Mouse (Mus musculus): ENCODE measurements at regions not wholly inside any gene's neighbourhood (a gene's known extent, or its start where the extent isn't known, plus 50 kb on each side); places are given as distances from the start of the nearest gene placed in this dataset.

GRCm38 (mm10) chr2:45316945-45317565 lies 199.9 kb upstream of the Zeb2 start:
- Histone ChIP-seq H3K4me3 (ENCODE audit: low read depth, low read length) (no peak overlapping the region), H3K4me2 (ENCODE audit: low read depth, low read length, severe bottlenecking) (no peak overlapping the region), H3K9ac (ENCODE audit: low read length) (no peak overlapping the region), H3K27ac (ENCODE audit: low read depth, low read length) (no peak overlapping the region), H3K4me1 (replicated peaks; ENCODE audit: control insufficient read depth, insufficient read depth, low read length) (no peaks in the 10 kb centered on the region), H3K27me3 (ENCODE audit: control insufficient read depth, insufficient read depth, low read length) (no peaks in the 10 kb centered on the region), H3K36me3 (ENCODE audit: control insufficient read depth, insufficient read depth, low read length) (no peaks in the 10 kb centered on the region), H3K9me3 (ENCODE audit: control insufficient read depth, low read length) (no peaks in the 10 kb centered on the region)
- 91% methylated on average over 4 of the region's 4 CpGs for WGBS
- no peak for ATAC-seq (replicated peaks; ENCODE audit: low FRiP score)
- DNase-seq (ENCODE audit: low spot score) = no peak

- ATAC-seq (replicated peaks; ENCODE audit: low FRiP score) (peak; percentile 66; the same call in 1 of the 2 replicates), DNase-seq (ENCODE audit: low spot score) (no peak)
- no peaks in the 10 kb centered on the region for H3K4me1 ChIP-seq (replicated peaks; ENCODE audit: control insufficient read depth, insufficient read depth, low read length)
- H3K27ac ChIP-seq (ENCODE audit: low read depth, low read length) = no peak overlapping the region
- H3K36me3 ChIP-seq (ENCODE audit: control insufficient read depth, insufficient read depth, low read length) = no peaks in the 10 kb centered on the region
- no peak overlapping the region for H3K4me2 ChIP-seq (ENCODE audit: low read depth, low read length, severe bottlenecking)
- H3K4me3 ChIP-seq (ENCODE audit: low read depth, low read length) = no peak overlapping the region
- no peaks in the 10 kb centered on the region for H3K9me3 ChIP-seq (ENCODE audit: control insufficient read depth, low read length)
- WGBS = 61% methylated on average over 7 of the region's 7 CpGs
- H3K9ac ChIP-seq (ENCODE audit: low read length) = no peak overlapping the region
- H3K27me3 ChIP-seq (ENCODE audit: control insufficient read depth, insufficient read depth, low read length) = no peaks in the 10 kb centered on the region
Observed at GRCm38 (mm10) chr2:45287530-45288009, 170.4 kb upstream of the Zeb2 start.

- H3K4me1 ChIP-seq (replicated peaks; ENCODE audit: control insufficient read depth, insufficient read depth, low read length) = no peaks in the 10 kb centered on the region
- no peaks in the 10 kb centered on the region for H3K27me3 ChIP-seq (ENCODE audit: control insufficient read depth, insufficient read depth, low read length)
- ATAC-seq (replicated peaks; ENCODE audit: low FRiP score) = no peak
- H3K4me3 ChIP-seq (ENCODE audit: low read depth, low read length) = no peak overlapping the region
- H3K9ac ChIP-seq (ENCODE audit: low read length) = no peak overlapping the region
- no peaks in the 10 kb centered on the region for H3K36me3 ChIP-seq (ENCODE audit: control insufficient read depth, insufficient read depth, low read length)
- H3K27ac ChIP-seq (ENCODE audit: low read depth, low read length) = no peak overlapping the region
- DNase-seq (ENCODE audit: low spot score) = no peak
- H3K4me2 ChIP-seq (ENCODE audit: low read depth, low read length, severe bottlenecking) = no peak overlapping the region
- no peaks in the 10 kb centered on the region for H3K9me3 ChIP-seq (ENCODE audit: control insufficient read depth, low read length)
Observed at GRCm38 (mm10) chr2:45283811-45284210, 166.6 kb upstream of the Zeb2 start.

- Histone ChIP-seq H3K27ac (ENCODE audit: low read depth, low read length) (no peak overlapping the region), H3K4me1 (replicated peaks; ENCODE audit: control insufficient read depth, insufficient read depth, low read length) (no peaks in the 10 kb centered on the region), H3K27me3 (ENCODE audit: control insufficient read depth, insufficient read depth, low read length) (no peaks in the 10 kb centered on the region), H3K9ac (ENCODE audit: low read length) (no peak overlapping the region), H3K9me3 (ENCODE audit: control insufficient read depth, low read length) (no peaks in the 10 kb centered on the region), H3K4me2 (ENCODE audit: low read depth, low read length, severe bottlenecking) (no peak overlapping the region), H3K36me3 (ENCODE audit: control insufficient read depth, insufficient read depth, low read length) (no peaks in the 10 kb centered on the region), H3K4me3 (ENCODE audit: low read depth, low read length) (no peak overlapping the region)
- 90% methylated on average over 4 of the region's 4 CpGs for WGBS
- ATAC-seq (replicated peaks; ENCODE audit: low FRiP score) (no peak), DNase-seq (ENCODE audit: low spot score) (no peak)
Observed at GRCm38 (mm10) chr2:45279490-45279889, 162.3 kb upstream of the Zeb2 start.

GRCm38 (mm10) chr2:45277602-45278001 lies 160.4 kb upstream of the Zeb2 start:
- ATAC-seq (replicated peaks; ENCODE audit: low FRiP score) (no peak), DNase-seq (ENCODE audit: low spot score) (no peak)
- H3K9me3 ChIP-seq (ENCODE audit: control insufficient read depth, low read length) = no peaks in the 10 kb centered on the region
- WGBS = 93% methylated on average over 2 of the region's 2 CpGs
- H3K27me3 ChIP-seq (ENCODE audit: control insufficient read depth, insufficient read depth, low read length) = no peaks in the 10 kb centered on the region
- no peak overlapping the region for H3K4me3 ChIP-seq (ENCODE audit: low read depth, low read length)
- H3K36me3 ChIP-seq (ENCODE audit: control insufficient read depth, insufficient read depth, low read length) = no peaks in the 10 kb centered on the region
- H3K4me2 ChIP-seq (ENCODE audit: low read depth, low read length, severe bottlenecking) = no peak overlapping the region
- H3K9ac ChIP-seq (ENCODE audit: low read length) = no peak overlapping the region
- H3K4me1 ChIP-seq (replicated peaks; ENCODE audit: control insufficient read depth, insufficient read depth, low read length) = no peaks in the 10 kb centered on the region
- H3K27ac ChIP-seq (ENCODE audit: low read depth, low read length) = no peak overlapping the region

- ATAC-seq (replicated peaks; ENCODE audit: low FRiP score) = no peak
- WGBS = 86% methylated on average over 1 of the region's 1 CpGs
Observed at GRCm38 (mm10) chr2:45276703-45277102, 159.5 kb upstream of the Zeb2 start.

GRCm38 (mm10) chr2:45270035-45270434 lies 152.8 kb upstream of the Zeb2 start:
- Histone ChIP-seq H3K27ac (ENCODE audit: low read depth, low read length) (no peak overlapping the region), H3K4me1 (replicated peaks; ENCODE audit: control insufficient read depth, insufficient read depth, low read length) (no peaks in the 10 kb centered on the region), H3K4me2 (ENCODE audit: low read depth, low read length, severe bottlenecking) (no peak overlapping the region), H3K36me3 (ENCODE audit: control insufficient read depth, insufficient read depth, low read length) (no peaks in the 10 kb centered on the region), H3K9ac (ENCODE audit: low read length) (no peak overlapping the region), H3K4me3 (ENCODE audit: low read depth, low read length) (no peak overlapping the region), H3K9me3 (ENCODE audit: control insufficient read depth, low read length) (no peaks in the 10 kb centered on the region), H3K27me3 (ENCODE audit: control insufficient read depth, insufficient read depth, low read length) (no peaks in the 10 kb centered on the region)
- ATAC-seq (replicated peaks; ENCODE audit: low FRiP score) (no peak), DNase-seq (ENCODE audit: low spot score) (no peak)
- 88% methylated on average over 2 of the region's 2 CpGs for WGBS

More at GRCm38 (mm10) chr2:45276703-45277102, 159.5 kb upstream of the Zeb2 start:
- no peak overlapping the region for H3K27ac ChIP-seq (ENCODE audit: low read depth, low read length)
- H3K4me2 ChIP-seq (ENCODE audit: low read depth, low read length, severe bottlenecking) = no peak overlapping the region
- DNase-seq (ENCODE audit: low spot score) = no peak
- no peaks in the 10 kb centered on the region for H3K4me1 ChIP-seq (replicated peaks; ENCODE audit: control insufficient read depth, insufficient read depth, low read length)
- H3K27me3 ChIP-seq (ENCODE audit: control insufficient read depth, insufficient read depth, low read length) = no peaks in the 10 kb centered on the region
- H3K9me3 ChIP-seq (ENCODE audit: control insufficient read depth, low read length) = no peaks in the 10 kb centered on the region
- no peak overlapping the region for H3K9ac ChIP-seq (ENCODE audit: low read length)
- H3K4me3 ChIP-seq (ENCODE audit: low read depth, low read length) = no peak overlapping the region
- H3K36me3 ChIP-seq (ENCODE audit: control insufficient read depth, insufficient read depth, low read length) = no peaks in the 10 kb centered on the region

GRCm38 (mm10) chr2:45265819-45266218 lies 148.6 kb upstream of the Zeb2 start:
- no peak for DNase-seq (ENCODE audit: low spot score)
- no peak overlapping the region for H3K27ac ChIP-seq (ENCODE audit: low read depth, low read length)
- no peaks in the 10 kb centered on the region for H3K4me1 ChIP-seq (replicated peaks; ENCODE audit: control insufficient read depth, insufficient read depth, low read length)
- ATAC-seq (replicated peaks; ENCODE audit: low FRiP score) = no peak
- no peaks in the 10 kb centered on the region for H3K27me3 ChIP-seq (ENCODE audit: control insufficient read depth, insufficient read depth, low read length)
- no peak overlapping the region for H3K4me2 ChIP-seq (ENCODE audit: low read depth, low read length, severe bottlenecking)
- no peaks in the 10 kb centered on the region for H3K9me3 ChIP-seq (ENCODE audit: control insufficient read depth, low read length)
- WGBS = 62% methylated on average over 2 of the region's 2 CpGs
- no peak overlapping the region for H3K4me3 ChIP-seq (ENCODE audit: low read depth, low read length)
- H3K9ac ChIP-seq (ENCODE audit: low read length) = no peak overlapping the region
- no peaks in the 10 kb centered on the region for H3K36me3 ChIP-seq (ENCODE audit: control insufficient read depth, insufficient read depth, low read length)

GRCm38 (mm10) chr2:45261949-45262348 lies 144.8 kb upstream of the Zeb2 start:
- ATAC-seq (replicated peaks; ENCODE audit: low FRiP score) (no peak), DNase-seq (ENCODE audit: low spot score) (no peak)
- H3K4me2 ChIP-seq (ENCODE audit: low read depth, low read length, severe bottlenecking) = no peak overlapping the region
- H3K4me1 ChIP-seq (replicated peaks; ENCODE audit: control insufficient read depth, insufficient read depth, low read length) = no peaks in the 10 kb centered on the region
- no peaks in the 10 kb centered on the region for H3K36me3 ChIP-seq (ENCODE audit: control insufficient read depth, insufficient read depth, low read length)
- no peaks in the 10 kb centered on the region for H3K9me3 ChIP-seq (ENCODE audit: control insufficient read depth, low read length)
- H3K27ac ChIP-seq (ENCODE audit: low read depth, low read length) = no peak overlapping the region
- 82% methylated on average over 3 of the region's 3 CpGs for WGBS
- no peak overlapping the region for H3K4me3 ChIP-seq (ENCODE audit: low read depth, low read length)
- no peak overlapping the region for H3K9ac ChIP-seq (ENCODE audit: low read length)
- no peaks in the 10 kb centered on the region for H3K27me3 ChIP-seq (ENCODE audit: control insufficient read depth, insufficient read depth, low read length)

Data from forebrain, embryonic 11.5 days (tissue).